Mouse (Mus musculus) kidney, adult 2 months (tissue): Measurements from ENCODE around the gene Srp9. TPM values are rescaled to one million over a fixed set of nuclear protein-coding genes. Genes with fewer than 3 reads are reported as not detected.
A peak's percentile ranks its signal among the peaks of the same experiment; 100 is the strongest.

ENCODE experiments used
- DNase-seq: peaks from one replicate; pipeline ENCODE4 v3.0.0; 2021
- H3K27ac ChIP-seq: fragments of 200-500 bp; 2 replicates; pipeline ENCODE4 v1.5.1; 2012; ENCODE audit warnings: low read depth, low read length, control low read depth, inconsistent platforms; ENCODE audit not compliant: insufficient read depth
- H3K27me3 ChIP-seq: fragments of 200-500 bp; replicated peaks from 2 replicates; pipeline ENCODE4 v1.6.1; 2012; ENCODE audit warnings: mild to moderate bottlenecking, moderate library complexity, low read length, inconsistent platforms; ENCODE audit not compliant: control insufficient read depth, insufficient read depth
- H3K36me3 ChIP-seq: fragments of 200-500 bp; 2 replicates; pipeline ENCODE4 v1.6.1; 2012; ENCODE audit warnings: mild to moderate bottlenecking, moderate library complexity, low read length, inconsistent platforms; ENCODE audit not compliant: control insufficient read depth, insufficient read depth
- H3K4me1 ChIP-seq: fragments of 200-500 bp; 2 replicates; pipeline ENCODE4 v1.6.1; 2011; ENCODE audit warnings: low read length; ENCODE audit not compliant: control insufficient read depth, insufficient read depth
- H3K4me3 ChIP-seq: fragments of 200-500 bp; 2 replicates; pipeline ENCODE4 v1.5.1; 2011; ENCODE audit warnings: mild to moderate bottlenecking, low read depth, low read length, control low read depth; ENCODE audit not compliant: insufficient read depth
- CTCF ChIP-seq: fragments of 200-500 bp; conservative IDR thresholded peaks from 2 replicates; pipeline ENCODE4 v1.5.1; 2011; ENCODE audit warnings: low read depth, mild to moderate bottlenecking, control low read depth, low read length, moderate library complexity, mixed read lengths; ENCODE audit not compliant: insufficient read depth, insufficient read length
- POLR2A ChIP-seq: fragments of 200-500 bp; IDR thresholded peaks from one replicate; pipeline ENCODE4 v1.6.1; 2011; ENCODE audit warnings: low read depth, low read length, control low read depth
- WGBS: fragments of 180-500 bp; shearing (Covaris S2); methylation state at CpG from one replicate; pipeline ENCODE4 v1.1.7; 2018; 5-methylcytosine and 5-hydroxymethylcytosine counted together
- polyA plus RNA-seq: library from polyadenylated mRNA; depleted of rRNA; stranded (reverse); fragments of >200 nt; gene quantifications from 2 replicates; pipeline ENCODE4 v1.2.3, GENCODE M21; 2012

The Srp9 gene
- polyA plus RNA-seq, 1 experiment, result 52.8 TPM

DNA sequence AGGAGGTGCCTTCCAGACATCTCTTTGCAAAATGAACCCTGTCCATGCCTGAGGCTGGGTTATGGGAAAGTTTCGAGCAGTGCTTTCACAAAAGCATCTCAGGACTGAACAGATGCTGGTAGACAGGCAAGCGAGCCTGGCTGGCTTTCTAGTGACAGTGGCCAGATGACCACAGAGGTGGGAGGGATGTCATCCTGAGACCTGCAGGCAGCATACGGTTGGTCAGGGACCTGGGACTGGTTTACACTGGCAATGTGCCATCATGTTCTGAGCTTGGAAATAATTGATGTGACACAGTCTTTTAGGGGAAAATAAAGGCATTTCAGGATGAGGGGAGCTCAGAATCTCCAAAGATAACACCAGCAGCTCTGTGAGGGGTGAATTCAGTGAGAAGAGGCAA, 19.5 kb upstream of the Srp9 start:
- no peak overlapping the region for H3K27ac ChIP-seq
- 60% methylated on average over 3 of the region's 3 CpGs for WGBS
- no peaks in the 10 kb centered on the region for H3K36me3 ChIP-seq
- no peaks in the 10 kb centered on the region for H3K27me3 ChIP-seq
- no peaks in the 10 kb centered on the region for H3K4me1 ChIP-seq
- H3K4me3 ChIP-seq, result no peak overlapping the region
- TF ChIP-seq CTCF, result no peak
- no peak for TF ChIP-seq POLR2A
- DNase-seq, result no peak

DNA sequence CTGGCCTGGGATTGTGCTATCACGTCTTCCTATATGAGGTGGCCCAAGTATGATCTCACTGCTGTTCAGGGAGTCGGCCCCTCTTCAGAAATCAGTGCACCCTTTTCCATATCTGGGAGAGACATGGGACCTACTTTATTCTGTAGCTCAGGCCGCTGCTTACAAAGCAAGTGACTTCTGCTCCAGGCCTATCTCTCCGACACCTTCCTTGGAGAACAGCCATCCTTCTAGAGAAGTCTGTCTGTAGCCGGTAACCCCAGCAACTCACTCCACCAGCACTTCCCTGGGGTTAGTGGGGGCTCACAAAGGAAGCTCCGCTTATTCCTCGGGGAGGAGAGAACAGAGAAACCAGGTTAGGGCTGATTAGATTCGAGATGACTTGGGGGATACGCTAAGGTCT, 17.3 kb upstream of the Srp9 start:
- no peak for DNase-seq
- no peak for TF ChIP-seq CTCF
- no peak for TF ChIP-seq POLR2A
- no peaks in the 10 kb centered on the region for H3K27me3 ChIP-seq
- no peak overlapping the region for H3K27ac ChIP-seq
- no peaks in the 10 kb centered on the region for H3K4me1 ChIP-seq
- no peaks in the 10 kb centered on the region for H3K36me3 ChIP-seq
- no peak overlapping the region for H3K4me3 ChIP-seq
- WGBS, result 85% methylated on average over 9 of the region's 9 CpGs

DNA sequence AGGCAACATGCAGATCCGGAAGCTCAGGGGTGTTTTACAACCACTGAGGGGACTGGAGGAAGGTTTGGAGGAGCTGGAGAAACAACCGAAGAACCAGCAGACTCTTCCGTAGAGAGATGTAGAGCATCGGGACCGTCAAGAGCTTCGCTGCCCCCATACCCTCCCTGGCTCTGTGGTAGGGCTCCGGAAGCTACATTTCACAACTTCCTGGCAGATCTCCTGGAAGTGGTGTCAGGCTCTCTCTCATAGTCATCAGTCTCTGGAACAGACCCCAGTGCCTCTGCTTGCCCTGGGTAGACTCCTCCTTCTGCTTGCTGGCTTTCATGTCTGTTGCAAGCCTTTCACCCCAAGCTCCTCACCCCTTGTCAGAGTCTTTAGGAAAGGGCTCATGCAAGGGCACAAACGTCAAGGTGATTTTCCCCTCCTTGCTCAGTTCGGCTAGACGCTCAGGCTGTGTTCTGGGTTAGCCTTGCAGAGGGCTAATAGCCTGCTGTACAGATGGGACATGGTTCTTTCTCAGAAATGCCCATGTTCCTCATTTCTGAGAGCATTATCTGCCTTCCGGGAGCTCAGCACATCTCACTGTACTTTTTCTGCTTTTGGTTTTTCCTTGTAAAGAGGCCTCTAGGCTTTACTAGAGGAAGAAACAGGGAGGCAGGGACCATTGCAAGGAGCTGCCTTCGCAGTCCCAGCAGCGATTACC, 16.0 kb upstream of the Srp9 start:
- no peak for DNase-seq
- H3K4me1 ChIP-seq, result no peaks in the 10 kb centered on the region
- 58% methylated on average over 13 of the region's 13 CpGs for WGBS
- no peak overlapping the region for H3K4me3 ChIP-seq
- H3K27ac ChIP-seq, result no peak overlapping the region
- TF ChIP-seq POLR2A (no peak), CTCF (no peak)
- H3K36me3 ChIP-seq, result no peaks in the 10 kb centered on the region
- H3K27me3 ChIP-seq, result no peaks in the 10 kb centered on the region

DNA sequence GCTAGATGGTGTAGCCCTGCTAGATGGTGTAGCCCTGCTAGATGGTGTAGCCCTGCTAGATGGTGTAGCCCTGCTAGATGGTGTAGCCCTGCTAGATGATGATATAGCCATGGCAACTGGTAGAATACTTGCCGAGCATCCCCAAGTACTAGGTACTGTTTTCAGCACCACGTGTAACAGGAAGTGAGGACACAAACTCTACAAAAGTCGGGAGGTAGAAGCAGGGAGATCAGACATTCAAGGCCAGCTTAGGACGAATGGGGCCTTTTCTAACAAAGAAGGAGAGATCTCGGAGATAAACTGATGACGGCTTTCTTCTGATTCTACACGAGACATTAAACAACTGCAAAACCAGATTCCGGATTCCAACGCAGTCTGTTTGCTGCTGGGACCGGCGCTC, 14.4 kb upstream of the Srp9 start:
- H3K4me3 ChIP-seq, result no peak overlapping the region
- H3K4me1 ChIP-seq, result no peaks in the 10 kb centered on the region
- TF ChIP-seq CTCF (no peak), POLR2A (no peak)
- 92% methylated on average over 11 of the region's 11 CpGs for WGBS
- DNase-seq, result no peak
- no peaks in the 10 kb centered on the region for H3K36me3 ChIP-seq
- H3K27me3 ChIP-seq, result no peaks in the 10 kb centered on the region
- no peak overlapping the region for H3K27ac ChIP-seq

DNA sequence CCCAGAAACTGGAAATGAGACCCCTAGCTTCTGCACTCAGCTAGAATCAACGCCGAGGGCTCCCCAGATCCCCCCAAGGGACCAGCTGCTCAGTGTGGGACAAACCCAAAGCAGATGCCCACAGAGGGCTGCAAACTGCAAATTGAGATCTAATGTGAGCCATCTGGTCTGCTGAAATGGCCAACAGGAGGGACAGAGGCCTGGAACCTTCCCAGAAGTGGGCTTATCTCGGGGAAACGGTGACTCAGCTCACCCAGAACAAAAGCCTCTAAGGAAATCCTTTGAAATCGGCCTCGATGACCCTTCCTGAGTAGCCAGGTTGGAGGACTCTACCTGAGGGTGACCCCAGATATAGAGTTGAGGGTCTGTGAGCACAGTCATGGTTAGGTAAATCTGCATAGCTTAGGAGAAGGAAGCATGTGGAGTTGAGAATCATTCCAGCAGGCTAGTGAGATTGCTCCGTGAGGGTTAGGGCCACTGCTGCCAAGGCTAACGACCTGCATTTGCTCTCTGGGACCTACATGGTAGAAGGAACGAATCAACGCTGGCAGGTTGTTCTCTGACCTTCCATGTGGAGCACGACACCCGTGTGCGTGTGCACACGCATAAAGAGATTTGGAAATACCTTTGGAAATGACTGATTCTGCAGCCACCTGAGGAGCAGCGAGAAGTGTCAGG, 13.7 kb upstream of the Srp9 start:
- H3K4me3 ChIP-seq, result no peak overlapping the region
- no peak for DNase-seq
- H3K27me3 ChIP-seq, result no peaks in the 10 kb centered on the region
- H3K36me3 ChIP-seq, result no peaks in the 10 kb centered on the region
- H3K27ac ChIP-seq, result no peak overlapping the region
- H3K4me1 ChIP-seq, result no peaks in the 10 kb centered on the region
- TF ChIP-seq POLR2A (no peak), CTCF (no peak)
- WGBS, result 68% methylated on average over 15 of the region's 15 CpGs

DNA sequence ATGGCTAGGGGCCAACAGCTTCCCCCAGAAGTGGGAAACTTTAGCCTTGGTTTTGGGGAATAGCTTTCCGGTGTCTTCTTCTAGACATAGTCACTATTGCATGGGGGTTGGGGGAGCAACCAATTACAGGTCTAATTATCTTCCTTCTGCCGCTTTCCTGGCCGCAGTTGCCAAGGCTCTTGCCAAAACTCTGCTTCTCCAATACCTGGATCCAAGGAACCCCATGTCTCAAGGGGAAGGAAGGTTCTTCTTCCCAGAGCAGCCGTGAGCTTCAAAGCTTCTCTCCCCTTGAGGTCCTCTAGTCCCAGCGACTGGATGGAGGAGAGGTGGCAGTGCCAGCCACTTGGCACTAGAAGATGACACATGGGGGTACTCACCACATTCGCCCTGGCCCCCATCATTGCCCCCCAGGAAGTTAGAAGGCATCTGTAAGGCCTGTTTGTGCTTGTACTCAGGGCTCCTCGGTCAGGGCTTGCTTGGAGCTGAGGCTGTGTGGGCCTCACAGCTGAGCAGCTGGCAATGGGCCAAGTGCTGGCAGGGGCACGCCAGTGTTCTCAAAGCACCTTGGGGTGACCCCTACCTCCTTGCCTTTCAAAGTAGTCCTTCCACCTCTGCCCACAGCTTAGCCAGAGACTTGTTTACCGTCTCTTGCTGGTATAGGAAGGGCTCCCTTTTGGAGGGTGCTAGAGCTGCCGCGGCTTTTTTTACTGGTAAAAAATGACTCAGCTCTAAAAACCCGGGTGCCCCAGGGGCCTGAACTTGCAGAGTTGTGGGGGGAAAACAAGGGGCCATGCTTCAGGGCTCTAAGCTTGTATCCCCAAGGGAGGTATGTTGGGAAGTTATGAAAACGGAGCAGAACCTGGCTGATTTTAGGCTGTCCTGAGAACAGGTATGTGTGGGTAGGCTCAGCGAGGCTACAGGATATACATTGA, 12.9 kb upstream of the Srp9 start:
- no peaks in the 10 kb centered on the region for H3K36me3 ChIP-seq
- peak; percentile 53 for DNase-seq
- WGBS, result 65% methylated on average over 14 of the region's 14 CpGs
- no peak overlapping the region for H3K4me3 ChIP-seq
- H3K27ac ChIP-seq, result no peak overlapping the region
- H3K27me3 ChIP-seq, result no peaks in the 10 kb centered on the region
- H3K4me1 ChIP-seq, result no peaks in the 10 kb centered on the region
- TF ChIP-seq POLR2A (no peak), CTCF (no peak)

DNA sequence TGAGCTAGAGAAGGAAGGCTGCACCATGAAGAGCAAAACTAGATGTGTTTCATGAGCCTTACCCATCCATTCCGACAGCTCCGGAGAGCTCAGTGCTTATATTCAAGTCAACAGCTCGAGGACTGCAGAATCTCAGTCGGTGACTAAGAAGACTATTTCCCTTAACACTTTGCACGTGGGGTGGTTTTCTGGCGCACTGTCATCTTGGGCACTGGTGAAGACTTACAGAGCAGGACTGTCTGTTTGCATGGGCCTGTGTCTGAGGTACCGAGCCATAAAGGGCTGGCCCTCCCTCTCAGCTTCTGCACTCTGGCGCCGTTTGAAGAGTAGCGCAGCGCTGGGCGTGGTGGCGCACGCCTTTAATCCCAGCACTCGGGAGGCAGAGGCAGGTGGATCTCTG, 12.2 kb upstream of the Srp9 start:
- no peak for DNase-seq
- no peak for TF ChIP-seq POLR2A
- TF ChIP-seq CTCF, result no peak

More for the DNA sequence above, 12.2 kb upstream of the Srp9 start:
- 92% methylated on average over 15 of the region's 15 CpGs for WGBS
- H3K4me1 ChIP-seq, result no peaks in the 10 kb centered on the region
- no peaks in the 10 kb centered on the region for H3K27me3 ChIP-seq
- H3K4me3 ChIP-seq, result no peak overlapping the region
- H3K36me3 ChIP-seq, result no peaks in the 10 kb centered on the region
- no peak overlapping the region for H3K27ac ChIP-seq
